Mouse (Mus musculus) heart, adult 9 months (tissue): Measurements from ENCODE around the gene Nip7.
A peak's percentile ranks its signal among the peaks of the same experiment; 100 is the strongest.
"Not testable (repeated sequence)": the region's sequence is repeated elsewhere in the genome, so short reads cannot be mapped to it uniquely, and the experiment has no call there.

Experiments used
- DNase-seq, 2 experiments: peaks; one replicate each; pipeline ENCODE4 v3.0.0; 2022; ENCODE audit warnings: low spot score in 2 of 2

The Nip7 gene

DNA sequence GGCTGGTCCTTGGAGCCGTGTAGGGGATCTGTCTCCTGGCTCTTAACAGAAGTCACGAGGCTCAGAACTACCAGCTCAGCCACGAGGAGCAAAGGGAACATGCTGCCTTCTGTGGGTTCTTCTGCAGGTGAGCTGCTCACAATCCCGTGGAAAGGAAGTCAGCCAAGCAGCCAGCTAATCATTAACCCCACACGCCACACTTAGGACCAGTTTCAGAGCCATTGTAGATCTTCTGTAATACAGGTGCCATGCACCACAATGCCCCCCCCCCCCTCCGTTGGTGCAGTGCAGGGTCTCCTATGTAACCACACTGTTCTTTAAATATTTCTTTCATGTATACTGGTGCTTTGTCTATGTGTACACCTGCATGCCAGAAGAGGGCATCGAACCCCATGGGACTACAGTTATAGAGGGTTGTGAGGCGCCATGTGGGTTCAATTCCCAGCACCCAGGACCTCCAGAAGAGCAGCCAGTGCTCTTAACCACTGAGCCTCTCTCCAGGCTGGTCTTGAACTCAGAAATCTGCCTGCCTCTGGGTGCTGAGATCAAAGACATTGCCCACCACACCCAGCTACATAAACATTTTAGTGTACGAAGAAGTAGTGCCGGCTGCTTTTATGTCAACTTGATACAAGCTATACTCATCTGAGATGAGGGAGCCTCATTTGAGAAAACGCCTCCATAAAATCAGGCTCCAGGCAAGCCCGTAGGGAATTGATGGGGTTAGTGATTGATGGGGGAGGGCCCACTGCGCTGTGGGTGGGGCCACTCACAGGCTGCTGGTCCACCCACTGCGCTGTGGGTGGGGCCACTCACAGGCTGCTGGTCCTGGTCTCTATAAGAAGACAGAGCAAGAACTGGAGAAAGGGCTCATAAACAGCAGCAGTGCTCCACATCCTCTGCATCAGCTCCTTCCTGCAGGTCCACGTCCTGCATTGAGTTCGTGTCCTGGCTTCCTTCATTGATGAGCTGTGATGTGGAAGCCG, 9.1 kb downstream of the Nip7 start, which contains the start of gene Tmed6:
Gene Tmed6 (minus strand): TSS at position 134 of the 986 bp plus-strand sequence.
- DNase-seq: no peak

DNA sequence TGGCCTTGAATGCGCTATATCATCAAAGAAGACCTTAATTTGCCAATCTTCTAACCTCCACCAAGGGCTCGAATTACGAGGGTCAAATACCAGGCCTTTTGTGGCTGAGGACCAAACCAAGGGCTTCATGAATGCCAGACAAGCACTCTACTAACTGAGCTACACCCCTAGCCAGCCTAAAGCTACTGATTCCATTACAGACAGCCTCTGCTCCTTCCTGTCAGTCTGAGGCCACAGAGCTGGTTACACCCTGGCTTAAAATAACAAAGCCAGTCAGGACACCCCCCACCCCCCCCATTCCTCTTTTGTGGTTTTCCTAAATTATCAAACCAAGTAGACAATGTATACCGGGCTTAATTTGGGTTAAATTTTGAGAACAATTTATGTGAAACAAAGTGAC, 17.0 kb downstream of the Nip7 start:
- DNase-seq: no peak

DNA sequence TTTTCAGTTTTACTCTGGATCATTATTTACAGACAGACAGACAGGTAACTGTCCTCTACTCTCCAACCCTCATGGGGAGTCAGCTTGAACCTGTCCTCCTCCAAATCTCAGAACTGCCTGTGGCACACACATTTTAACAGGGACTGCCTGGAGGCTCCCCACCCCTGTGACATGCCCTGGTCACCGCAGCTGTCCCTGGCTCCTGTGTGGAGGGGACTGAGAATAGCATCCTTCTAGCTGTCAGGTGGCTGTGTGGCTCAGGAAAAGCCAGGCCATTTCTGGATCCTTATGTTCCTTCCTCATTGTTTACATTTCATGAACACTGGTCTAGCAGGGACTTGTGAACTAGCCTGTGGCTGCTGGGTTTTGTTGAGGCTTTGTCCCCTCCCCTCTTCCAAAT, 17.5 kb downstream of the Nip7 start:
- DNase-seq: no peak

DNA sequence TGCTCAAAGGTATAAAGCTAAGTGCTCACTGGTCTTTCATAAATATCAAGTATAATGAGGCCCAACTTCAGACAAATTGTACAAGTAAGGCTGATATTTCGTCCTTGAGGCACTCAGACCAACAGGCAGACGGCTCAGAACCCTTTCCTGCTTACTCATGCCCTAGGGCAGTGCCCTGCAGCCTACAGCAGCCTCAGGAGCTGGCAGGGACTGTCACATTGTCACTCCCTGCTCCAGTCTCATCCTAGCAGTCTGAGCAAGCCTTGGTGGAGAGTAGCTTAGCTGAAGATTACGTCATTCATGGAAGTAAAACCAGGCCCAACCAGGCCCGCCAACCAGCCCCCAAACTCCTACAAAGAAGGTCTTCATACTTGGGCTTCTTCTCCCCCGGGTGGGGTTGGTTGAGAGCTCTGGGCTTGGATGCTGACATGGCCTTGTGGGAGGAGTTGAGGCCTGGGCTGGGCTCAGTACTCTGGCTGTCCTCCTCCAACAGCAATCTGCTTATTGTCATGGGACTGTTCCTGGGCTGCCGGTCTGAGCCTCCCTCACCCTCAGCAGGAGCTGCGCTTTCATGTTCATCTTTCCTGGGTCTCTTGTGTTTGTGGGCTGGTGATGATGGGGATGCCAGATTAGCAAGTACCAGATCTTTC, 19.7 kb downstream of the Nip7 start:
- DNase-seq: no peak

DNA sequence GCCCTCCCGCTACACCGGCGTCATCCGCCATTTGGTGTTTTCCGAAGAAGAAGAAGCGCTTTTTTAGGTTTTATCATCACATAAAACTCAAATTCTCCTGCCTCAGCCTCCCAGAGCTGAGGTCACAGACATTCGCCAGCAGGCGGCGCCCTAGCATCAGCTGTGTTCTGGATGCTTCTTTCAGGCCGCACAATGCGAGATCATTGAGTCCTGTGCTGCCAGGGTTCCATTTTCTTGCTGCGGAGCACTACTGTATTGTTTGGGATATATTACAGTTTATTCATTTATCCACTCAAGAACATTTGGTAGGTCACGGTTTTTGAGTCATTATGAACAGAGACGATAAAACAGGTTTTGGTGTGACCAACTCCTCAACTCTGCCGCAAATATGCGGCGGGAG, 28.7 kb downstream of the Nip7 start:
- DNase-seq: no peak

DNA sequence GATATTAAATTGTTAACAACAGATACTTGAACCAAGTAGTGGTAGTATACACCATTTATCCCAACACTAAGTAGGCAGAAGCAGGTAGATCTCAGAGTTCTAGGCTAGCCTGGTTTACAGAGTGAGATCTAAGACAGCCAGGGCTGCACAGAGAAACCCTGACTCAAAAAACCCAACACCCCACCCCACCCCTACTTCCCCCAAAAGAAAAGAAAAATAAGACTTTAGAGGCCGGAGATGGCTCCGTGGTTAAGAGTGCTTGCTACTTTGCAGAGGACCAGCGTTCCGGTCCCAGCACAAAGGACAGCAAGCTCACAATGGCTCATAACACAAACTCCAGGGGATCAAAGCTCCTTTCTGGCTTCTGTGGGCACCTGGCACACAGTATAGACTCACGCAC, 29.3 kb downstream of the Nip7 start:
- DNase-seq: no peak

DNA sequence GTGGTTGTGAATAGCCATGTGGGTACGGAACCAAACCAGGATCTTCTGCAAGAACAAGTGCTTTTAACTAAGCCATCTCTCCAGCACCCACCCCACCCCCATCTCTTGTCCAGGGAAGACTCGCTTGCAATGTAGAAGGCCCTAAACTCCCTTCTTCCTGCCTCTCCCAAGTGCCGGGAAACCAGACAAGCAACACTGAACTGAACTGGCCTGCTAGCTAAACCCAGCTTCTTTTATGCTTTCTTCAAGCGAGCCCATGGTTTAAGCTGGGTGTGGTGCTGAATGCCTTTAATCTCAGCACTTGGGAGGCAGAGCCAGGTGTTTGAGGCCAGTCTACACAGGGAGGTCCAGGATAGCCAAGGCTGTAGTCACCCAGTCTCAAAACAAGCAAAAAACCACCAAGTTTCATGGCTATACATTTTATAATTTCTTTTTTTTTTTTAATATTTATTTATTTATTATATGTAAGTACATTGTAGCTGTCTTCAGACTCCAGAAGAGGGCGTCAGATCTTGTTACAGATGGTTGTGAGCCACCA, 31.9 kb downstream of the Nip7 start:
- no peak for DNase-seq

DNA sequence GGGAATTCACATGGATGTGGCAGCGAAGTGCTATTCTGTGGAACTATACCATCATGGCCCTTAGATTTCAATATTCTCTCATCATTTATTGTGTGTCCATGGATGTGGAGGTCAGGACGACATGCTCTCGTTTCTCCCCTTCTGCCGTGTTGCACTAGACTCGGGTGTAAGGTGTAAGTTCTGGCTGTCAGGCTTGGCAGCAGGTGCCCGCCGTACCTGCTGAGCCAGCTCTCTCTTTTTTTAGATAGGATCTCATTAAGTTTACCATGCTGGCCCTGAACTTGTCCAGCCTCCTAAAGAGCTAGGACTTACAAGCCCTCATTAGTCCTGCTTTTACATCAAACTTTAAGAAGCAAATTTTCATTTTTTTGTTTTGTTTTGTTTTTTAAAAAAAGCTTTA, 33.9 kb downstream of the Nip7 start:
- DNase-seq: no peak

DNA sequence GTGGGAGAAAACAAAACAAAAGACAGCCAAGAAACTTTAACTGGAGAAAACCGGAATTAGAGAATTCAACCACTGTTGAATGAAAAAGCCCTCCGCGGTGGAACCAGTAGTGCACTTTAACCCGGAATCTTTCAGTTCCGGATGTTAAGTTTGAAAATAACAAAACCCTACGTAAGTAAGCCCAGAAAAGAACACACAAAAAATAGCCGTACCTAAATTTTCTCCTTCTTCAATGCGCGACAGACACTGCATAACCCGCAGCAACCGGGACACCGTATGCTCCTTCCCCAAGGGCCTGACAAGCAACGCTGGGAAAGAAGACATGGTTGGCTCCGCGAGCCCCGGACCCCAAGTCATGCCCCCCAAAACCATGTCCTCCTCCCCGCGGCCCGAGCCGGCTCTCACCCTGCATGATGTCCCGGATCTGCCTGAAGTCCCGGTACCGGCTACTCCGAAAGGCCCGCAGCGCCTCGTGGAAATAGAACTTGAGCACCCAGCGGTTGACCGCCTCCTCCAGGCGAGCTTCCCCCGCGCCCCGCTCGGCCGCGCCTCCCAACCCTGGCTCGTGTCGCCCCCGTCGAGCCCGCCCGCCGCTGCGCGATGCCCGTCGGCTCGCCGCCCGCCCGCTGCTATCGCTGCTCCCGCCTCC, 39.2 kb downstream of the Nip7 start:
- DNase-seq: no peak

DNA sequence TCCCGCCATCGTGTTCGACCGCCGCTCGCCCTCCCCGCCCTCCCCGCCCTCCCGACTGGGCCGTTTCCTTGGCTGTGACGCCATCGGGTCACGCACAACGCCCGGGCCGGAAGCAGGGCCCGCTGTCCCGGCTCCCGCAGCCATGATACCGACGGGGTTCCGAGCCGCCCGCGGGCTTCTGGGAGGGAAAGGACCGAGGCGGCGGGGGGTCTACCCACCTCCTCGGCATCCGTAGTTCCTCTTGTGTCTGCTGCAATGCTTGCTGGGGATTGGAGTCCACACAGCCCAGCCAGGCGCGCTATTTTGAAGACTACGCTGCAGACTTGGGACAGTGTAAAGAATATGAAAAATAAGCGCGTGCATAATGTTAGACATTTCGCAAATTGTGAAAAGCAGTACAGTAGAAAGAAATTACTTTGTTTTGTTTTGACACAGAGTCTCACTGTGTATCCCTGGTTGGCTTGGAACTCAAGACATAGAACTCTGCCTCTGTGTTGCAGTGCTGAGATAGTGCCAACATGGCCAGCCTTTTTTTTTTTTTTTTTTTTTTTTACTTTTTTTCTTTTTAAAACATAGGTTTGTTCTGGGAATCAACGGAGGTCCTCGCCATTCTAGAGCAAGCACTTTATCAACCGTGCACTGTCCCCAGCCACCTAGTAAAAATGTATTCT, 39.8 kb downstream of the Nip7 start, which contains the start of gene Terf2:
Gene Terf2 (minus strand): TSS at position 182 of the 671 bp plus-strand sequence.
- DNase-seq: peak; percentile 94

DNA sequence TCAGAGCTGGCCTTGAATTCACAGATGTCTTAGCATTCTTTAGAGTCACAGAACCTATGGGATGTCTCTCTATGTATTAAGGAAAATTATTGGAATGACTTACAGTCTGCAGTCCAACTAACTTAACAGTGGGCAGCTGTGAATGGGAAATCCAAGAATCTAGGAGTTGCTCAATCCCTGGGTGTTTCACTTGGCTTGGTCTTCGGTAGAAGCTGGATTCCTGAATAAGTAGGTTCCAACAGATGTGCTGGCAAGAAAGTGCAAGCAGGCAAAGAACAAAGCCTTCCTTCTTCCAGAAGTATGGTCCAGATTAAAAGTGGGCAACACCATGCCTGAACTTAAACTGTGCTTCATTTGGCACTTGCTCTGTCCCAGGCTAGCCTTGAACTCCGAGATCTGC, 44.0 kb downstream of the Nip7 start:
- peak in 1 of 2 experiments; percentile 22 for DNase-seq

DNA sequence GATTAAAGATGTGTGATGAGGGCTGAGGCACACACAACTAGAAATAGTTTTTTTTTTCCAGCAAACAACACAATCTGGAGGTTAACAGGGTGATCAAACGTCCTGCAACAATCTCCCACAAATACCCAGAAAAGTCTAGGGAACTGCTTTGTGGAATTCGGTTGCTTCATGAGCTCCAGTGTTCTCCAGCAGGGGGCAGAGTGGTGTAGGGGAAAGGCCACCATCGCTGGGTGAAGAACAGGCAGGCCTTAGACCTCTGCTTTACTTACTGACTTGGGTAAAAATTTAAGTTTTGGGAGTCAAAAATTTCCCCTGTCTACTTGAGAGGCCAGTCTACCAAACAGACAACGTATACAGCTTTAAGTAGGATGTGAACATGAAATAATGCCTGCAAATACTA, 47.9 kb downstream of the Nip7 start:
- peak in 1 of 2 experiments; percentile 63 for DNase-seq

DNA sequence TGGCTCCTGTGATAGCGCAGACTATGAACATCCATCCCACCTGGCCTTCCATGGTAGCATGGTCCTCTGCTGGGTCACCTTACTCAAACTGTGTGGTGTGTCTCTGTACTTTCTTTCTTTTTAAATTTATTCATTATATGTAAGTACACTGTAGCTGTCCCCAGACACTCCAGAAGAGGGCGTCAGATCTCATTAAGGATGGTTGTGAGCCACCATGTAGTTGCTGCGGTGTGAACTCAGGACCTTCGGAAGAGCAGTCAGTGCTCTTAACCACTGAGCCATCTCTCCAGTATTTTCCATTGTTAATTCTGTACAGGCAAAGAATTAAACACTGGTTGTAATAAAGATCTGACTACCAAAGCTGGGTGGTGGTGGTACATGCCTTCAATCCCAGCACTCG, 51.4 kb downstream of the Nip7 start:
- DNase-seq: not testable (repeated sequence)

DNA sequence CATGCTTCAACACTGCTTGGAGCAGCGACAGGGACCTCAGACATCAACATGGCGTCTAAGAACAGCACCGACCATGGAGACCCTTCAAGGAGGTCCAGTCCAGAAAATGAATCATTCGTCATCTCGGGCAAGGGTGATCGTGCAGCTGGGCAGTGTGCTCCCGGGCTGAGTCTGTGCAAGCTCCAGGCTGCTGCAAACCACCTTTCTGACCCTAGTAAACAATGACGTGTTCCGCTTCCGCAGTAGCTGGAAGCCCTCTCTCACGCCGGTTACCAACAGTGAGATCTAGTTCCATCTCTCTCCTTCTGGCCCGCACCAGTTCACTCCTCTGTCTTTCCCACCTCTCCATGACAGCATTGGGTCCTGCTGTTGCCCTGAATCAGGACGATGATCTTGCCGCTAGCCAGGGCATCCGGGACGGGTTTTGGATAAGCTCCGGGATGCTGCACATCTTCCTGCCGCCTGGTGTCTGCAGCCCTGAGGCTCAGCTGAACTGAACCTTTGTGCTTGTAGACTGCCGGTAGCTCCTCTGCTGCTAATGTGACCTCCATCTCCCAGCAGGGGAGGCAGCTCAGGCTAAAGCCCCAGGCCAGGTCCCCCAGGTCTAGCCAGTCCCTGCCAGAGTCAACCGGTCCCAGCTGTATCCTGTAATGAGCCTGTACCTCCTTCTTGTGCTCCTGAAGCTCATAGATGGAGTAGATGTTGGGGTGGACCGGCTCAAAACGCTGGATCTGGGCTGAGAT, 52.5 kb downstream of the Nip7 start:
- DNase-seq: no peak

DNA sequence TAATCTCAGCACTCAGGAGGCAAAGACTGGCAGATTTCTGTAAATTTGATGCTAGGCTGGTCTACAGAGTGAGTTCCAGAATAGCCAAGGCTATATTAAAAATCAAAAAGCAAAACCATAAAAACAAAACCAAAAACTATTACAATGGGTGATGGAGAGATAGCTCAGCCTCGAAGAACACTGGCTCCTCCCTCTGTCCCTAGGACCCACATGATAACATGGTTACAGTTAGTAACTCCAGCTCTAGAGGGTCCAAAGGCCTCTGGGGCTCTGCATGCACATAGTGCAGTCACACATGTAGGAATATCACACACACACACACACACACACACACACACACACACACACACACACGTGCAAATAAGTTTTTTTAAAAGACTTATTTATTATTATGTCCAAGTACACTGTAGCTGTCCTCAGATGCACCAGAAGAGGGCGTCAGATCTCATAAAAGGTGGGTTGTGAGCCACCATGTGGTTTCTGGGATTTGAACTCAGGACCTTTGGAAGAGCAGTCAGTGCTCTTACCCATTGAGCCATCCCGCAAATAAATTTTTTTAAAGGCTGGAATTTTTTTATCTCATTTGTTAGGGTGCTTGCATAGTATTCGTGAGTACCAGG, 53.2 kb downstream of the Nip7 start:
- no peak for DNase-seq
